Comparison of ENCODE assay signal across 23 mouse cellular contexts in the genomic region with DNA sequence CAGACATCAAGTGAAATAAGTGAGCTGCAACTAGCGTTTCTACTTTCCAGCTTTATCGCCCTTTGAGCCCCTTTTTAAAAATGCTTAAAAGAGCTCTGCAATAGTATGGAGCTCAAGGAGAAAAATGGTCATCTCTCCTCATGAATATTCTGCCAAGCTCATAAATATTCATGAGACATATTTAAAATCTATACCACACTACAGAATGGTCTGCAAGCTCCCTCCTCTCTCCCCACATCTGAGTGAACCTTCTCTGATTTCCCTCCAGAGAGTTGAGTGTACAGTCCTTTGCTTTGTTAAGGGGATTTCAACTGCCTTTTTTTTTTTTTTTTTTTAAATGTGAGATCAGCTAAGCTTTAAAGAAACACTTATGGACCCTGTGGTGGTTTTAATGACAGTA. TPM values are rescaled to one million over a fixed set of nuclear protein-coding genes. Genes with fewer than 3 reads are reported as not detected.
DNase-seq lines count a peak whose midpoint lies in the region; ATAC-seq and TF ChIP-seq lines count a peak whose summit lies in the region.
"Had no signal": no experiment of that assay in that cellular context is flagged by ENCODE, and none has a peak within 500 bp of the region (broad histone marks: within the 10 kb centered on the region; RNA-seq: fewer than 3 reads in every experiment).

No protein-coding gene starts in this region.

- no peaks in the 10 kb centered on the region for H3K9me3 ChIP-seq in forebrain, embryonic 11.5 days (ENCODE audit: control insufficient read depth, low read length)
- H3K9me3 ChIP-seq in forebrain, embryonic 15.5 days = no peaks in the 10 kb centered on the region
- H3K9me3 ChIP-seq in hindbrain, embryonic 11.5 days (ENCODE audit: control insufficient read depth, low read length) = no peaks in the 10 kb centered on the region
- H3K9me3 ChIP-seq in hindbrain, embryonic 10.5 days = no peaks in the 10 kb centered on the region
- H3K9me3 ChIP-seq in midbrain, embryonic 12.5 days = no peaks in the 10 kb centered on the region
- no peaks in the 10 kb centered on the region for H3K9me3 ChIP-seq in midbrain, embryonic 16.5 days (replicated peaks; ENCODE audit: control insufficient read depth, low read length, poor library complexity, severe bottlenecking)
- H3K9me3 ChIP-seq in CH12.LX (replicated peaks; ENCODE audit: low read length) = no peaks in the 10 kb centered on the region
- H3K9me3 ChIP-seq: embryonic facial prominence, embryonic 13.5 days; heart, embryonic 10.5 days; intestine, embryonic 15.5 days had no signal

- ATAC-seq in forebrain, embryonic 11.5 days (replicated peaks; ENCODE audit: low FRiP score) = peak; percentile 51; the same call in 1 of the 2 replicates
- ATAC-seq in forebrain, embryonic 15.5 days (replicated peaks) = no peak
- peak; percentile 61; the same call in 1 of the 2 replicates for ATAC-seq in hindbrain, embryonic 11.5 days (ENCODE audit: low FRiP score)
- peak; percentile 96 for ATAC-seq in midbrain, embryonic 12.5 days (ENCODE audit: low FRiP score, low read depth)
- ATAC-seq in midbrain, embryonic 16.5 days = no peak
- ATAC-seq: activated CD4-positive, CD25-positive, alpha-beta regulatory T cell, adult 4 months; CD4-positive, CD25-positive, alpha-beta regulatory T cell, adult 4 months; intestine, embryonic 15.5 days; Patski had no signal

- TF ChIP-seq POLR2A in CH12.LX (IDR thresholded peaks at IDR 0.05; ENCODE audit: low read depth, low read length) = no peak

- no peak overlapping the region for H3K27ac ChIP-seq in forebrain, embryonic 11.5 days (ENCODE audit: low read depth, low read length)
- H3K27ac ChIP-seq in forebrain, embryonic 15.5 days (replicated peaks) = no peak overlapping the region
- H3K27ac ChIP-seq in hindbrain, embryonic 11.5 days (ENCODE audit: low read depth, low read length) = no peak overlapping the region
- no peak overlapping the region for H3K27ac ChIP-seq in hindbrain, embryonic 10.5 days
- no peak overlapping the region for H3K27ac ChIP-seq in midbrain, embryonic 12.5 days (replicated peaks)
- H3K27ac ChIP-seq in midbrain, embryonic 16.5 days (ENCODE audit: low read length) = no peak overlapping the region
- no peak overlapping the region for H3K27ac ChIP-seq in CH12.LX (ENCODE audit: insufficient read depth, low read depth)
- no peak overlapping the region for H3K27ac ChIP-seq in layer of hippocampus, adult 2 months
- H3K27ac ChIP-seq: embryonic facial prominence, embryonic 13.5 days; heart, embryonic 10.5 days; intestine, embryonic 15.5 days had no signal

- in situ Hi-C loops in CH12.LX (cut with MboI; ENCODE audit: low pct_ligation_motif_present, low pct_unique_long_range_greater_than_20kb, low sequenced_read_pairs) = no loop called here

- dilution Hi-C loops in CH12.LX (cut with MboI; ENCODE audit: extremely low pct_ligation_motif_present, extremely low pct_unique_long_range_greater_than_20kb, low sequenced_read_pairs) = no loop called here

- no peak for TF ChIP-seq EP300 in CH12.LX (IDR thresholded peaks at IDR 0.05; ENCODE audit: low read length)

- no peaks in the 10 kb centered on the region for H3K4me1 ChIP-seq in forebrain, embryonic 11.5 days (replicated peaks; ENCODE audit: control insufficient read depth, insufficient read depth, low read length)
- no peaks in the 10 kb centered on the region for H3K4me1 ChIP-seq in forebrain, embryonic 15.5 days
- no peaks in the 10 kb centered on the region for H3K4me1 ChIP-seq in hindbrain, embryonic 11.5 days (replicated peaks; ENCODE audit: control insufficient read depth, insufficient read depth, low read length)
- no peaks in the 10 kb centered on the region for H3K4me1 ChIP-seq in hindbrain, embryonic 10.5 days (replicated peaks)
- H3K4me1 ChIP-seq in midbrain, embryonic 12.5 days = no peaks in the 10 kb centered on the region
- no peaks in the 10 kb centered on the region for H3K4me1 ChIP-seq in midbrain, embryonic 16.5 days (ENCODE audit: control insufficient read depth, insufficient read depth, low read length)
- no peaks in the 10 kb centered on the region for H3K4me1 ChIP-seq in CH12.LX (ENCODE audit: control insufficient read depth in 1 of 2, insufficient read depth in 2 of 2)
- H3K4me1 ChIP-seq: embryonic facial prominence, embryonic 13.5 days; heart, embryonic 10.5 days; intestine, embryonic 15.5 days had no signal

- no peaks in the 10 kb centered on the region for H3K36me3 ChIP-seq in forebrain, embryonic 11.5 days (ENCODE audit: control insufficient read depth, insufficient read depth, low read length)
- no peaks in the 10 kb centered on the region for H3K36me3 ChIP-seq in forebrain, embryonic 15.5 days
- no peaks in the 10 kb centered on the region for H3K36me3 ChIP-seq in hindbrain, embryonic 11.5 days (ENCODE audit: control insufficient read depth, insufficient read depth, low read length)
- H3K36me3 ChIP-seq in hindbrain, embryonic 10.5 days = no peaks in the 10 kb centered on the region
- H3K36me3 ChIP-seq in midbrain, embryonic 12.5 days = no peaks in the 10 kb centered on the region
- H3K36me3 ChIP-seq in midbrain, embryonic 16.5 days (ENCODE audit: control insufficient read depth, insufficient read depth, low read length) = no peaks in the 10 kb centered on the region
- H3K36me3 ChIP-seq in CH12.LX (replicated peaks in 1 of 2; ENCODE audit: control insufficient read depth in 1 of 2, insufficient read depth in 1 of 2, low read length in 1 of 2) = no peaks in the 10 kb centered on the region
- H3K36me3 ChIP-seq: embryonic facial prominence, embryonic 13.5 days; heart, embryonic 10.5 days; intestine, embryonic 15.5 days had no signal

- no peak overlapping the region for H3K9ac ChIP-seq in forebrain, embryonic 11.5 days (ENCODE audit: low read length)
- no peak overlapping the region for H3K9ac ChIP-seq in forebrain, embryonic 15.5 days (replicated peaks)
- H3K9ac ChIP-seq in hindbrain, embryonic 11.5 days (ENCODE audit: low read depth, low read length) = no peak overlapping the region
- no peak overlapping the region for H3K9ac ChIP-seq in midbrain, embryonic 12.5 days (replicated peaks)
- H3K9ac ChIP-seq in midbrain, embryonic 16.5 days (ENCODE audit: low read depth, low read length) = no peak overlapping the region
- no peak overlapping the region for H3K9ac ChIP-seq in CH12.LX (ENCODE audit: insufficient read depth, low read depth)
- H3K9ac ChIP-seq: embryonic facial prominence, embryonic 13.5 days; intestine, embryonic 15.5 days had no signal

- H3K27me3 ChIP-seq in forebrain, embryonic 11.5 days (ENCODE audit: control insufficient read depth, insufficient read depth, low read length) = no peaks in the 10 kb centered on the region
- H3K27me3 ChIP-seq in forebrain, embryonic 15.5 days = no peaks in the 10 kb centered on the region
- no peaks in the 10 kb centered on the region for H3K27me3 ChIP-seq in hindbrain, embryonic 11.5 days (ENCODE audit: control insufficient read depth, insufficient read depth, low read length)
- no peaks in the 10 kb centered on the region for H3K27me3 ChIP-seq in hindbrain, embryonic 10.5 days (ENCODE audit: insufficient read depth, poor library complexity, severe bottlenecking)
- no peaks in the 10 kb centered on the region for H3K27me3 ChIP-seq in midbrain, embryonic 12.5 days
- no peaks in the 10 kb centered on the region for H3K27me3 ChIP-seq in midbrain, embryonic 16.5 days (ENCODE audit: control insufficient read depth, insufficient read depth, low read depth, low read length)
- H3K27me3 ChIP-seq in CH12.LX (replicated peaks) = no peaks in the 10 kb centered on the region
- H3K27me3 ChIP-seq: embryonic facial prominence, embryonic 13.5 days; intestine, embryonic 15.5 days; Patski had no signal

- DNase-seq in forebrain, embryonic 11.5 days (ENCODE audit: low spot score) = no peak
- DNase-seq in hindbrain, embryonic 11.5 days (ENCODE audit: low spot score) = peak; percentile 6
- DNase-seq in hindbrain, embryonic 10.5 days (ENCODE audit: low spot score) = no peak
- no peak for DNase-seq in CH12.LX (ENCODE audit: extremely low read depth)
- DNase-seq in layer of hippocampus, adult 2 months (ENCODE audit: low spot score in 2 of 2) = no peak
- DNase-seq: adrenal gland, postnatal 14 days; B cell, adult 2 months; cerebellum, adult 18-20 months; cerebellum, adult 9-11 months; cerebellum, postnatal 36 days; gastrocnemius, postnatal 10 days; heart, adult 18-20 months; heart, postnatal 10 days; heart, postnatal 4 days had no signal

- H3K4me2 ChIP-seq in forebrain, embryonic 11.5 days (ENCODE audit: low read depth, low read length, severe bottlenecking) = no peak overlapping the region
- H3K4me2 ChIP-seq in forebrain, embryonic 15.5 days (replicated peaks) = no peak overlapping the region
- no peak overlapping the region for H3K4me2 ChIP-seq in hindbrain, embryonic 11.5 days (replicated peaks; ENCODE audit: low read depth, low read length)
- H3K4me2 ChIP-seq in midbrain, embryonic 12.5 days (replicated peaks) = no peak overlapping the region
- H3K4me2 ChIP-seq in midbrain, embryonic 16.5 days (ENCODE audit: low read length) = no peak overlapping the region
- no peak overlapping the region for H3K4me2 ChIP-seq in CH12.LX (ENCODE audit: insufficient read depth, low read depth, poor library complexity, severe bottlenecking)
- H3K4me2 ChIP-seq: embryonic facial prominence, embryonic 13.5 days; intestine, embryonic 15.5 days had no signal

- no peak for TF ChIP-seq CTCF in CH12.LX (conservative IDR thresholded peaks at IDR 0.05 in 1 of 2, IDR thresholded peaks at IDR 0.05 in 1 of 2; ENCODE audit: low read depth in 2 of 2, low read length in 2 of 2)
- TF ChIP-seq CTCF in layer of hippocampus, adult 2 months (conservative IDR thresholded peaks at IDR 0.05) = no peak

- H3K4me3 ChIP-seq in forebrain, embryonic 11.5 days (ENCODE audit: low read depth, low read length) = no peak overlapping the region
- H3K4me3 ChIP-seq in forebrain, embryonic 15.5 days = no peak overlapping the region
- no peak overlapping the region for H3K4me3 ChIP-seq in hindbrain, embryonic 11.5 days (ENCODE audit: low read depth, low read length)
- no peak overlapping the region for H3K4me3 ChIP-seq in hindbrain, embryonic 10.5 days
- no peak overlapping the region for H3K4me3 ChIP-seq in midbrain, embryonic 12.5 days
- H3K4me3 ChIP-seq in midbrain, embryonic 16.5 days (ENCODE audit: low read depth, low read length) = no peak overlapping the region
- H3K4me3 ChIP-seq in CH12.LX (replicated peaks in 1 of 3; ENCODE audit: low read depth in 2 of 3, low read length in 2 of 3, poor library complexity in 1 of 3) = no peak overlapping the region
- no peak overlapping the region for H3K4me3 ChIP-seq in layer of hippocampus, adult 2 months
- H3K4me3 ChIP-seq: embryonic facial prominence, embryonic 13.5 days; heart, embryonic 10.5 days; intestine, embryonic 15.5 days had no signal

- no peaks in the 10 kb centered on the region for H3K79me2 ChIP-seq in CH12.LX (replicated peaks; ENCODE audit: control insufficient read depth, extremely low read depth, insufficient read depth, poor library complexity, severe bottlenecking)

- 72% methylated on average over 2 of the region's 2 CpGs for WGBS in forebrain, embryonic 11.5 days
- WGBS in forebrain, embryonic 15.5 days = 55% methylated on average over 2 of the region's 2 CpGs
- WGBS in hindbrain, embryonic 11.5 days = 58% methylated on average over 2 of the region's 2 CpGs
- 82% methylated on average over 2 of the region's 2 CpGs for WGBS in hindbrain, embryonic 10.5 days
- WGBS in midbrain, embryonic 12.5 days = 56% methylated on average over 2 of the region's 2 CpGs
- WGBS in midbrain, embryonic 16.5 days = 35% methylated on average over 2 of the region's 2 CpGs

- no peak for TF ChIP-seq RAD21 in CH12.LX (IDR thresholded peaks at IDR 0.05; ENCODE audit: low read depth, low read length)

RNA-seq across cellular contexts. Expression of gene Rictor, which starts 29.7 kb away (rescaled TPM):
- 44.8 and 46.8 TPM in 2 replicates for polyA plus RNA-seq in forebrain, embryonic 11.5 days (2014; fragmentation: Nextera tagmentation; extraction: Ambion mirVana)
- polyA plus RNA-seq in forebrain, embryonic 15.5 days (2015; fragmentation: Nextera tagmentation; extraction: Ambion mirVana) = 59.1 and 60.7 TPM in 2 replicates
- polyA plus RNA-seq in hindbrain, embryonic 11.5 days (2014; fragmentation: Nextera tagmentation; extraction: Ambion mirVana) = 51.7 and 57.6 TPM in 2 replicates
- polyA plus RNA-seq in hindbrain, embryonic 10.5 days (2016; fragmentation: Nextera tagmentation; extraction: Ambion mirVana) = 38.1 and 38.3 TPM in 2 replicates
- polyA plus RNA-seq in midbrain, embryonic 12.5 days (2016; fragmentation: Nextera tagmentation; extraction: Ambion mirVana) = 54.7 and 59.0 TPM in 2 replicates
- polyA plus RNA-seq in midbrain, embryonic 16.5 days (2015; fragmentation: Nextera tagmentation; extraction: Ambion mirVana) = 57.1 and 64.4 TPM in 2 replicates
- total RNA-seq in CH12.LX (2012; rRNA removed) (7.4 and 7.6 TPM in 2 replicates), CH12.LX (2014; rRNA removed) (7.1 and 8.0 TPM in 2 replicates)
- polyA plus RNA-seq in CH12.LX (2012; ENCODE audit: insufficient read length, low read depth) = 6.6 and 8.0 TPM in 2 replicates
- total RNA-seq in layer of hippocampus, adult 2 months (2021) = 10 to 100 TPM; 46.2 to 48.5 TPM

Comparison
In these comparisons a context has a peak if more than half of its experiments do, and no peak if none do; other contexts are left out.
1. ATAC-seq: peak in forebrain, embryonic 11.5 days (single experiment), hindbrain, embryonic 11.5 days (single experiment) and midbrain, embryonic 12.5 days (single experiment); none in forebrain, embryonic 15.5 days (single experiment) and midbrain, embryonic 16.5 days (single experiment).